Mouse (Mus musculus): Measurements from ENCODE around the gene Stk39.

- no peak for TF ChIP-seq CTCF (IDR thresholded peaks at IDR 0.05; ENCODE audit: borderline replicate concordance, control insufficient read depth, extremely low read depth, insufficient read depth, low read length, poor library complexity)
- no peak for TF ChIP-seq POLR2A (IDR thresholded peaks at IDR 0.05; ENCODE audit: control insufficient read depth, extremely low read depth, insufficient read depth, low read length, poor library complexity)
Observed at GRCm38 (mm10) chr2:68321230-68321629, 150.8 kb downstream of the Stk39 start.

All from thymus, adult 2 months (tissue).